Mouse (Mus musculus) brown adipose tissue, adult 24 weeks (tissue): ENCODE data around the gene Pus7l. TPM values are rescaled to one million over a fixed set of nuclear protein-coding genes. Genes with fewer than 3 reads are reported as not detected.

Experiments used
- H3K27ac ChIP-seq: fragments of 200-500 bp; replicated peaks from 2 replicates; pipeline ENCODE4 v1.5.1; 2012; ENCODE audit warnings: low read depth, mild to moderate bottlenecking, low read length
- H3K4me1 ChIP-seq: fragments of 200-500 bp; 2 replicates; pipeline ENCODE4 v1.6.1; 2012; ENCODE audit warnings: low read length, mixed read lengths; ENCODE audit not compliant: control insufficient read depth, insufficient read depth, insufficient read length
- H3K4me3 ChIP-seq: fragments of 200-500 bp; 2 replicates; pipeline ENCODE4 v1.5.1; 2012; ENCODE audit warnings: low read depth, mild to moderate bottlenecking, low read length, moderate library complexity; ENCODE audit not compliant: insufficient read depth
- polyA plus RNA-seq: library from polyadenylated mRNA; stranded (reverse); fragments of >200 nt; gene quantifications from 2 replicates; pipeline ENCODE4 v1.2.4, GENCODE M21; 2012; ENCODE audit not compliant: missing spikeins, insufficient read depth, insufficient read length

The Pus7l gene
- 1.7 TPM in 2 replicates for polyA plus RNA-seq

DNA sequence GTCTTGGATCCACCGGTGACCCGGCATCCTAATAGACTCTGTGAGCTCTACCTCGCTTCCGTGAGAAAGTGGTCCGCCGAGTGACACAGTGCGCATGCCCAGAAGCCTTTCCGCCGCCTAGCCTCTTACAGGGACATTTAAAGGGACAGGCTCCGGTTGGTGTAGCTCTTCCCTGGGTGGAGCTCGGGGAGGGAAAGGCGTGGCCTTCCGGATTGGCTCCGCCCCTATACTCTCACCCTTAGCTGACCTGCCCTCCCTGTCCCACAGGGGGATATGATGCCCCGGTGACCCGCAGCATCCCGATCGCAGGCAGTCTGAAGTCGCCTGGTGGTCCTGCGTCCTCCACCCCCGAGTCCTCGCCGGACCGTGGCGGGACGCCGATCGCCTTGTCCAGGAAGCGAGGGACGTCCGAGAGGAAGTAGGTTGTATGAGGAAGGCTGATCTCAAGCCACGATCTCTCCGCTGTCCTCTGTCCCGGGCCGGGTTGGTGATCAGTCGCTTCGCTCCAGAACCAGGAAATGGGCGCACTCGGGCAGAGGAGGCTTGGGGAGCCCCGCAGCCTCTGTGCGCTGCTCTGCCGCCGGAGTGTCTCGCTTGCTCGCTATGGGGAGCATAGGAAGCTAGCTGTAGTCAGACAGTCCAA lies at the start of gene Pus7l, which contains the start of gene Irak4:
Gene Pus7l, minus strand, starts transcription at position 139 of the 643 bp plus-strand sequence.
Gene Irak4, plus strand, starts transcription at position 235 of the 643 bp plus-strand sequence.
- peak within 1 kb of the TSS; percentile 99 for H3K4me3 ChIP-seq
- H3K27ac ChIP-seq, result peak within 1 kb of the TSS; percentile 95
- H3K4me1 ChIP-seq, result no peaks in the 10 kb centered on the region

DNA sequence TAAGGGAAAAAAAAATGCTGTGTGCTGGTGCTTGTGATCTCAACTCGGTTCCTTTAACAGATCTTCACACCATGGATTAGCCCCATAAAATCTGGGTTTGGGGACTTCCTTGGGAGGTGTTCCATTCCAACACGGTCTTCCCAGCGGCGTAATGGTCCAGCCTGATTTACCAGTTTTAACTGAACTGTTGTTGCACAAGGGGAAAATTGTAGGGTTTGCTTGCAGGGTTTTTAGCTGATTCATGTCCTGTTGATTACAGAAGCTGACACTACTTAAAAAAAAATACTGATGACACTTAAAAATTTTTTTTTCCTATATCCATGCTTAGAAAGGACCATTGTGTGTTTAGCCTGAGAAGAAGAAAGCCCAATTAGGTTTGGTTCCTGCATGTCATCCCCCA lies 48.0 kb upstream of the Pus7l start:
- H3K4me1 ChIP-seq, result no peaks in the 10 kb centered on the region
- H3K27ac ChIP-seq, result peak overlapping the region; percentile 43; the same call in 1 of the 2 replicates
- no peak overlapping the region for H3K4me3 ChIP-seq

DNA sequence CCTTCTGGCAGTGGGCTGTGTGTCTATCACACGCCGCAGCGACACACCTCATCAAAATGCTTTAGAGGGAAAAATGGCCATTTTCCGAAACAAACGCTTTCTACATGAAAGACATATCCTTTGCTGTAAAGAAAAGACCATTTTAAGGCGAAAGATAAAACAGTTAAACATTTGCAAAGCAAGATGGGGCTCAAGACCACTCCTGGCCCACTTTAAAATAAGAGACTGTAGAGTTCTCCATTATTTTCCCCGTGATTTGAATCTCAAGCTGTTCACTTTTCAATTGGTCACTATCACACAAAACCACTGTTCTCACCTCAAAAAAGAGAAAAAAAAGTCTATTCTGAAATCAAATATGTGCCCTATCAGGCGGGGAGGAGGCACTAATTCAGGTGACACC lies 46.7 kb upstream of the Pus7l start:
- Histone ChIP-seq H3K27ac (no peak overlapping the region), H3K4me3 (peak overlapping the region; percentile 54), H3K4me1 (no peaks in the 10 kb centered on the region)

DNA sequence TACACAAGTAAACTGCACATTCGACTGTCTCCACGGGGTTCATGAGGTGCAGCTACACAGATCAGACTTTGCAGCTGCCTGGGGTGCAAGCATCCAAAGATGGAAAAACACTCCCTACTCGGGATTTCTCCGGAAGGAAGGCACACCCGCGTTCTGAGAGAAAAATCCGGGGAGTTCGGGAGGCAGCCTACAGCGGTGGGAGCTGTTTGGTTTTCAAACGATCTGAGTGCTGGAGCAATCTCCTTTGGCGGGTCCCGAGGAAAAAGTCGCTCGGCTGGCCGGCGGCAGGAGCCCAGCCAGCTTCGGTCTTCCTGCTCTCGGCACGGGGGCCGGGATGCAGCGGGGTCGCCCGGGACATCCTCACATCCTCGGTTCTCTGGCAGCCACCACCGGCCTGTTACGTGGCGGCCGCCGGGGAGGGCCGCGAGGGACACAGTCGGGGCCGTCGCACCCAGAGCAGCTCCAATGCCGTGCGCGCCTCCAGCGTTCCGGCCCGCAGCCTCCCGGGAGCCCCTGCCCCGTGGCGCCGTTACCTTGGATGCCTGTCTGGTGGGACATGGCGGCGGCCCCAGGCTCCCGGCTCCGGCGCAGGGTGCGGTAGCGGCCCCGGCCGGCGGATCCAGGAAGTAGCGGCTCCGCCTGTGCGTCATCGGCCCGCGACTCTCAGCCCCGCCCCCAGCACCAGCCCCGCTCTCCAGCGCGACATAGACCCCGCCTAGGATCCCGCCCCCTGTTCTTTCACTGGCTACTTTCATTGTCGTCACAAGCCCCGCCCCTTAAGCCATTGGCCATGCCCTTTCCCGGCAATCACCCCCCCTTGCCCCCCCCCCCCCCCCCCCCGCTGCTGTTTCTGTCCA lies 46.1 kb upstream of the Pus7l start, which contains the start of gene Twf1:
Gene Twf1, minus strand, starts transcription at position 671 of the 857 bp plus-strand sequence.
- peak within 1 kb of the TSS; percentile 99 for H3K4me3 ChIP-seq
- H3K27ac ChIP-seq, result peak within 1 kb of the TSS; percentile 89

DNA sequence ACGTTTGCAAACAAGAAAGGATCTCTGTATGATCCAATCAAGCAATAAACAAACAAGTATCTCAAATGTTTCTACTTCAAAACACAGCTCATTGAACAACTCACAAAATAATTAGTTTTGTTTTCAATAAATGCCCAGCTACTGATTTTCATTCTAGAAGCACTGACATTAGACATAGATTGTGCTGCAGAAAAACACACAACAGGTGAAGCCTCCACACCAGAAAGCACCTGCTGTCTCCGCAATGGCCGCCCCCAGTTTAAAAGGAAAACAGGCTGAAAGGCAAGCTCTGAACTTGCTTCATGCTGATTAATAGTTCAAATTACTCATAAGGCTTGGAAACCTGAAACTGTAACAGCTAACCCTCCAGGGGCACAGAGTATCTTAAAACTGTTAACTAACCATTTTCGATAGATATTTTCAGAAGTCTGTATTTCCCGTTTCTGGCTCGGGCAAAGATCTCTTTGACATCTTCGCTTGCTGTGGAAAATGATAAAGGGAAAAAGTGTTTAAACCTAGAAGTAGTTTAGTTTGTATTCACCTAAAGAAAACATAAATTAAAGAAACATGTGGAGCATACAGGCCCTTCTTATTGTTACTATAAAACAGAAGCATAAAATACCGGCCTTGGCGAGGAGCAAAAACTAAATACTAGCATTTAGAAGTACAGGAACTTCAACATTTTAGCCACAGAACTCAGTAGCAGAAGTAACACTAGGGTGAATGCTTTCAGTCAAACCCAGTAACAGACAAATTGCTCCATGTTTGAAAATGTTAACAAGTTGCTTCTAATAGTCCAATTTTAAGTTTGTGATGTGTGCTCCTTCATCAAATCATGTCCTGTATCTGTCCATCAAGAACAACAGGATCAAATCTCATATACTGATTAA lies 44.7 kb upstream of the Pus7l start:
- Histone ChIP-seq H3K4me1 (no peaks in the 10 kb centered on the region), H3K4me3 (peak overlapping the region; percentile 18; the same call in 1 of the 2 replicates), H3K27ac (no peak overlapping the region)

More for the DNA sequence above, 46.1 kb upstream of the Pus7l start, which contains the start of gene Twf1:
- H3K4me1 ChIP-seq, result no peaks in the 10 kb centered on the region

DNA sequence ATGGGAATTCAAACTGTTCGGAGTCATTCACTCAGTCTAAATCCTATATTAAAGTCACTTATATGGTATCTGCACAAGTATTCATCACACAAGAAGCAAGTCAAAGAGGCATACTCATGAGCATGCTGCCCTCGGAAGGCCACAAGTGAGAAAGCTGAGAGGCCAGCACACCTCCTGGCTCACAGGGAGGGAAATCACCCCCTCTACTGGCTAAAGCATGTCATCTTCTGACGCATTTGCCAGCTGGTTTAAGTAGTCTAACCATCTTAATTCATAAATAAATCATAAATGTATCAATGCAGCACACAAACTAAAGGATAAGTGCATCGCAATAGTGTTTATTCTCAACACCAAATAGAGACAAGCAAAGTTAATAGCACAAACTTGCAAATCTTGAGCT lies 41.4 kb upstream of the Pus7l start:
- Histone ChIP-seq H3K27ac (no peak overlapping the region), H3K4me3 (no peak overlapping the region), H3K4me1 (0 out of 2 replicates have a peak, but pooled peaks cover 4% of the 10 kb centered on the region)

DNA sequence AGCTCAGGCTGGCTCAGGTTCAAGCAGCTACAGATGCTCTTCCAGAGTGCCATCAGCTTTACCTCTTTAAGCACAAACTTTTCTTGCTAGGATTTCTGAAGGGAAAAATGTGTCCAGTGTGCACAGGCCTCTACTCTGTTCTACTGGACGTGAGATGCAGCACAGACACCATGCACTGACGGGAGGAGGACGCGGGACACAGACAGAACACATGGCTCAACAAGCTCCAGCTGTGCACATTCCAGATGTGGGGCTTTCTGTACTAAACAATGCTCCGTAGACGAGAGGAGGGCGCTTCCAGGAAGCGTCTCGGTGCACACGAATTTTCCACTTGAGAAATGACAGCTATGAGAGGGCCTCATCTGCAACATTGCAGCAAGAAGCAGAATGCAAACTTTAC lies 39.8 kb upstream of the Pus7l start:
- H3K4me3 ChIP-seq, result no peak overlapping the region
- 0 out of 2 replicates have a peak, but pooled peaks cover 4% of the 10 kb centered on the region for H3K4me1 ChIP-seq
- no peak overlapping the region for H3K27ac ChIP-seq

DNA sequence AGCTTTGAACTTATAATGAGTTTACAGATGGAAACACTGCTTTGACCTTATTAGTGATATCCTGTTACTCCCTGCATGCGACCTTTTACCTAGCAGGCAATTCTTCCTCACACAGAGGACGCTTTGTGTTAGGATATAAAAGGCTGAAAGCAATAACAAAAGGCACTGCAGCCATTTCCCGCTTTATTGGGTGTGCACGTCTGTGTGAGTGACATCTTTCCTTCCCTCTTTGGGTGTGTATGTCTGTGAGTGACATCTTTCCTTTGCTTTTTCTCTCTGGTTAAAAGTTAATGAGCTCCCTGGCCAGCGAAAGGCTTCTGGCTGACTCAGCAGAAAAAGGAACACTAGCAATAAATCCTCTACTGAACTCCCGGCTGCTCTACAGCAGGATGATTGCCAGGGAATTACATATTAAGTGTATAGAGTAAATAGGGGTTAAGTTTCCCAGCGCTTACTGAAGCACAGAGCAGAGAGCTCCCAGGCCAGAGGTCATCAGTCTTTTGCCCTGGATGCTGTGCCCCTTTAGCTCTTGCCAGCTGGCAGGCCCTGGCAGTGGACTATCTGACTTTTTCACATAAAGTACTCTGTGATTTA lies 38.8 kb upstream of the Pus7l start:
- Histone ChIP-seq H3K27ac (no peak overlapping the region; the same call in 1 of the 2 replicates), H3K4me3 (no peak overlapping the region), H3K4me1 (0 out of 2 replicates have a peak, but pooled peaks cover 4% of the 10 kb centered on the region)

DNA sequence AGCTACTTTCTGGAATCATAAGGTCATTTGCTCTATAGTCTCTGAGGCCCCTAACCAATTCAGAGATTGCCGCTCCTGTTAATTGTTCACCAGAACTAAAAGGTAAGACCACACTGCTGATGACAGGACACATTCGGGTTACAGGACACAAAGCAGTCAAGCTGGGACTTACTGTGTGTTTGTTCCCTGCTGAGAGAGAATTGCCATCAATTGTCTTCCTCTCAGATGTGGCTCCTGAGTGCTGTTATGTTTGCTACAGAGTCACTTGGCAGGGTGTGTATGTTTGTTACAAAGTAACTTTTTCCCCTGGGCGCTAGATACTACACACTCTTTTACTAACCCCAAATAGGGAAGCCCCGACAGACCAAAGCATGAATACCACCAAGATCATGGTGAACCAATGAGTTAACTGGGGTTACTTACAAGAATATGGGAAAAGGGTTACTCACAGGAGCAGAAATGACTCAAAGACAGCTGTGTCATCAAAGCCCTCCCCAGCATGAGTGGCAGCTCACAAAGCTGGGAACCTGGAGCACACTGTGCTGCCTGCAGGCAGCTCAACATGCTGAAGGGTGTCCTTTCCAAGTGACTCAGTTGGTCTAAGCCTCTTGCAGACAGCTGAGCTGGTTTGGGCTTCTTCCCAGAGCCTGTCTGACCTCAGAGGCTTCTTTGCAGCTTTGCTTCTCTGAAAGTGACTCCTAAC lies 31.4 kb upstream of the Pus7l start:
- no peak overlapping the region for H3K27ac ChIP-seq
- H3K4me3 ChIP-seq, result no peak overlapping the region
- no peaks in the 10 kb centered on the region for H3K4me1 ChIP-seq

DNA sequence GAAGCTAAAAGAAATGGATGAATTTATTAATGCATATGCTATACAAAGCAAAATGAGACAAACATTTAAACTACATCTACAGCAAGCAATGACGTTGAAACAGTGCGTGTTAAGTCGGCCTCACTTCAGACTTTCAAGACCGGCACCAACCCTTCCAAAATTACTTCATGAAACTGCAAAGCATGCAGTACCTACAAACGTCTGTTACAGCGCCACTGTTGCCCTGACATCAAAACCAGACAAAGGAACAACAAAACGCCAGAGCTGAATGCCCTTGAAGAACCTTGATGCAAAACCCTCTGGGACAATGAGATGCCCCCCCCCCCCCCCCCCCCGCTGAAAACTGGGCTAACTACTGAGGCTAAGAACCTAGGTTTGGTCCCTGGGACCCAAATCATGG lies 29.4 kb upstream of the Pus7l start:
- Histone ChIP-seq H3K4me3 (no peak overlapping the region), H3K4me1 (no peaks in the 10 kb centered on the region), H3K27ac (no peak overlapping the region)

DNA sequence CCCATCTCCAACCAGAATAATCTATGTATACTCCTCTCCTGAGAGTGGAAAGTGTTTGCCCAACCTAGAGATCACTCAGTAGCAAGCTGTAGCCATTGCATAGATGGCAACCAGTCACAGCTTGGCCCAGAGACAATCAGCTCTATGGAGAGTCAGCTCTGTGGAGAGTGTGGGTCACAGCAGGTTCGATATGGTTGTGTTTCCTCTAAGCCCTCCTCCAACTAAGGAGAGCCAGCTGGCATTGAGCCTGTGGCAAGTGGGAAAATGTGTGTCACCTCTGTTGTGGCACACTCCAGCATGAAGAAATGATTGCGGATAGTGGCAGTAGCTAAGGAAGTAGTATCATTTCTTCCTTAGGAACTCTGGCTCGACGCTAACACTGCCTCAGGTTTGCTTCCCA lies 28.2 kb upstream of the Pus7l start:
- Histone ChIP-seq H3K4me1 (no peaks in the 10 kb centered on the region), H3K4me3 (no peak overlapping the region), H3K27ac (no peak overlapping the region)

DNA sequence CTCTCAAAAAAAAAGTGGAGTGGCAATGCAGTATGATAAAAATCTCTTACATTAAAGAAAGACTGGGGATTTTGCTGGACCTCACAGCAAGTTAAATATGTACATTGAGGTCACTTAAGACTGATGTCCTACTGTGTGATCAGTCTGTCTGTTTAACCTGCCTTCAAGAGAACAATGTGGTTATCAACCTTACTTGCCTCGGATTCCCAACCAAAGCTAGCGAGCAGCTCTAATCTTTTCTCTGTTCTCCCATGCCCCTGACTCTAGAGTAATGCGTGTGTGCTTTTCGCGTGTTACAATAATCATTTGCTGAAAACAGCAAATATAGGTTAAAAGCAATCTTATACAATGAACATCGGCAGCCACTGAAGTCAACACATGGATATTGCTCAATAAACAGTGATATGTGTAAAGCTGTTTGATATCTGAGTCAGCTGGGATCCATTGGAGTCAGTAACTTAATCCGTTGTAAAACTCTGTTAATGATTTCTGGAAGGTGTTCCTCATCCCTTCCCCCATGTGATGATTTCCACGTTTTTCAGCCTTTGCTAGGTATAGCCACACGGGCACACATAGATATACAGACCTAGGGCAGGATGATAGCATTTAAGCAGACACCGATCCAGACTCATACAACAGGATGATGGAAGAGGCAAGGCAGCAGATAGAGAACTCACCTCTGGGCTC lies 25.3 kb upstream of the Pus7l start:
- no peak overlapping the region for H3K4me3 ChIP-seq
- no peaks in the 10 kb centered on the region for H3K4me1 ChIP-seq
- H3K27ac ChIP-seq, result no peak overlapping the region

DNA sequence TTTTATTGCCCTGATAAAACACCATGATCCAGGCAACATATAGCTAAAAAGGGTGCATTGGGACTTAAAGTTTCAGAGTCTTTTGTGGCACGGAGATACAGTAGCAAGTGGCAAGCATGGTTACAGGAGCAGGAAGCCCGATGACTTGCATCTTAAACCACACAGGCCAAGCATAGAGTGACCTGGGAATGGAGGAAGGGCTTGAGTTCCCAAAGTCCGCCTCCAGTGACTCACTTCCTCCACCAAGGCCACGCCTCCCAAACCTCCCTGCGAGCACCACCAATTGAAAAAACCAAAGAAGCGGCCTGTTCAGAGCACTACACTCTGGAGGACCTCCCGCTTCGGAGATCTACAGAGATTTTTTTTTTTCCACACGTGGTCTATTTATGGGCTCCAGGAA lies 22.5 kb upstream of the Pus7l start:
- no peaks in the 10 kb centered on the region for H3K4me1 ChIP-seq

More for the DNA sequence above, 22.5 kb upstream of the Pus7l start:
- Histone ChIP-seq H3K4me3 (no peak overlapping the region), H3K27ac (no peak overlapping the region)
